Mouse (Mus musculus): ENCODE measurements at regions not wholly inside any gene's neighbourhood (a gene's known extent, or its start where the extent isn't known, plus 50 kb on each side); places are given as distances from the start of the nearest gene placed in this dataset.

DNA sequence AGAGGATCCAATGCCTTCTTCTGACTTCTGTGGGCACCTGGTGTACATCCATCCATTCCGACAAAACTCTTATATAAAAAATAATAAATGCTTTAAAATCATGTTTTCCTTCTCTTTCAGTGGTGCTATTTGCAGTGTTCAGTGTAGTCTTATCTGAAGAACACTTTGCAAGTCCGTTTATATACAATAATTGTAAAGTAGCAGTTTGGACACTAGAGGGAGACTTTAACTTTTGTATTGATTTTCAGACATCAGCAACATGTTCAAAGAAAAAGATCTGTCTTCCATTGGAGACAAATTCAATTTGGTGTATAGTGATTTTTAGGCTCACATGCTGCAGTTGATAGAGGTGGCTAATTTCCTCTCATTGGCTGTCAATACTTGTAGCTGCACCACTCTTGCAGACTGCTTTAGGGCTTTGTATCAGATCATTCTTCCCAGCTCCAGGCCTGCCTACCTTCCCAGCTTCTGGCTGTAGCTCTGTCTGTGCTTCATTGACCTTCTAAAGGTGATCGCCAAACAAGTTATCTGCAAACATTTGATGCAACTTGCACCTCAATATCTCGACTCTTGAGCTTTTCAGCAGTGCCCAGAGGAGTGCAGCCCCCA is 74.8 kb upstream of the Sult1c1 start:
- DNase-seq (ENCODE audit: low spot score in 2 of 2): no peak

DNA sequence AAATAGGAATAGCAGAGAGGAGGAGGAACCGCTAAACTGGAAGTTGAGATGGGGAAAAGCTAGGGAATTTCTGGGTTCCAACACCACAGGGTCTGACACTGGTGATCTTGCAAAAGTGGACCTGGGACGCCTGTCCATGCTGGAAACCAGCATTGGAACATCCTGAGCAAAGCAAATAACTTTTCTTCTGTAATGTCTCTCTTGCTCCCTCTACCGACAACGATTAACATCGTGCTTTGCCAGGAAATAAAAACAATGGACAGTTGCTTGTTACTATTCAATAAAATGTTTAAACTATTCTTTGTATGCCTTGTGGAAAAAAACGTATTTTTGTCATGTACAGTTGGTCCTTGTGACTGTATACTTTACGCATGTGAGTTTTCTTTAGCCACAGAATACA is 70.8 kb upstream of the Sult1c1 start:
- peak; percentile 1 to 7 for DNase-seq (ENCODE audit: low spot score in 2 of 2)
